Mouse (Mus musculus): Measurements from ENCODE around the gene Ecpas. TPM values are rescaled to one million over a fixed set of nuclear protein-coding genes. Genes with fewer than 3 reads are reported as not detected.

The Ecpas gene
- polyA plus RNA-seq, 1 experiment = 25.8 TPM

- WGBS = 94% methylated on average over 4 of the region's 4 CpGs
- Histone ChIP-seq H3K4me3 (ENCODE audit: low read depth, low read length) (no peak overlapping the region), H3K36me3 (ENCODE audit: control insufficient read depth, insufficient read depth, low read length) (peaks cover 1% of the 10 kb centered on the region; the same call in 1 of the 2 replicates), H3K27ac (ENCODE audit: insufficient read depth, low read depth, low read length) (no peak overlapping the region), H3K4me1 (ENCODE audit: control insufficient read depth, insufficient read depth, insufficient read length, low read length) (no peaks in the 10 kb centered on the region; the same call in 1 of the 2 replicates), H3K27me3 (ENCODE audit: control insufficient read depth, insufficient read depth, low read length) (no peaks in the 10 kb centered on the region)
- TF ChIP-seq POLR2A (IDR thresholded peaks at IDR 0.05; ENCODE audit: low read depth, low read length) = no peak
- no peak for TF ChIP-seq CTCF (IDR thresholded peaks at IDR 0.05; ENCODE audit: extremely low read depth, insufficient read length, insufficient replicate concordance, low read depth, low read length)
These were observed 22.3 kb downstream of the Ecpas start for GRCm38 (mm10) chr4:58890035-58890782.

- 29% methylated on average over 1 of the region's 1 CpGs for WGBS
These were observed 24.0 kb downstream of the Ecpas start for GRCm38 (mm10) chr4:58888568-58888967.

GRCm38 (mm10) chr4:58887626-58888025 is 24.9 kb downstream of the Ecpas start:
- Histone ChIP-seq H3K27ac (ENCODE audit: insufficient read depth, low read depth, low read length) (no peak overlapping the region), H3K4me1 (ENCODE audit: control insufficient read depth, insufficient read depth, insufficient read length, low read length) (no peaks in the 10 kb centered on the region; the same call in 1 of the 2 replicates), H3K4me3 (ENCODE audit: low read depth, low read length) (no peak overlapping the region), H3K27me3 (ENCODE audit: control insufficient read depth, insufficient read depth, low read length) (no peaks in the 10 kb centered on the region), H3K36me3 (ENCODE audit: control insufficient read depth, insufficient read depth, low read length) (peaks cover 1% of the 10 kb centered on the region; the same call in 1 of the 2 replicates)
- WGBS = 73% methylated on average over 3 of the region's 3 CpGs
- no peak for TF ChIP-seq POLR2A (IDR thresholded peaks at IDR 0.05; ENCODE audit: low read depth, low read length)
- no peak for TF ChIP-seq CTCF (IDR thresholded peaks at IDR 0.05; ENCODE audit: extremely low read depth, insufficient read length, insufficient replicate concordance, low read depth, low read length)

More at GRCm38 (mm10) chr4:58888568-58888967, 24.0 kb downstream of the Ecpas start:
- Histone ChIP-seq H3K36me3 (ENCODE audit: control insufficient read depth, insufficient read depth, low read length) (peaks cover 1% of the 10 kb centered on the region; the same call in 1 of the 2 replicates), H3K4me3 (ENCODE audit: low read depth, low read length) (no peak overlapping the region), H3K4me1 (ENCODE audit: control insufficient read depth, insufficient read depth, insufficient read length, low read length) (no peaks in the 10 kb centered on the region; the same call in 1 of the 2 replicates), H3K27me3 (ENCODE audit: control insufficient read depth, insufficient read depth, low read length) (no peaks in the 10 kb centered on the region), H3K27ac (ENCODE audit: insufficient read depth, low read depth, low read length) (peak overlapping the region; percentile 17; the same call in 1 of the 2 replicates)
- TF ChIP-seq CTCF (IDR thresholded peaks at IDR 0.05; ENCODE audit: extremely low read depth, insufficient read length, insufficient replicate concordance, low read depth, low read length) = no peak
- no peak for TF ChIP-seq POLR2A (IDR thresholded peaks at IDR 0.05; ENCODE audit: low read depth, low read length)

GRCm38 (mm10) chr4:58886778-58887177 is 25.8 kb downstream of the Ecpas start:
- no peak overlapping the region for H3K4me3 ChIP-seq (ENCODE audit: low read depth, low read length)
- no peaks in the 10 kb centered on the region; the same call in 1 of the 2 replicates for H3K4me1 ChIP-seq (ENCODE audit: control insufficient read depth, insufficient read depth, insufficient read length, low read length)
- peaks cover 2% of the 10 kb centered on the region; the same call in 1 of the 2 replicates for H3K36me3 ChIP-seq (ENCODE audit: control insufficient read depth, insufficient read depth, low read length)
- H3K27me3 ChIP-seq (ENCODE audit: control insufficient read depth, insufficient read depth, low read length) = no peaks in the 10 kb centered on the region
- TF ChIP-seq POLR2A (IDR thresholded peaks at IDR 0.05; ENCODE audit: low read depth, low read length) (no peak), CTCF (IDR thresholded peaks at IDR 0.05; ENCODE audit: extremely low read depth, insufficient read length, insufficient replicate concordance, low read depth, low read length) (no peak)
- H3K27ac ChIP-seq (ENCODE audit: insufficient read depth, low read depth, low read length) = no peak overlapping the region
- 78% methylated on average over 3 of the region's 3 CpGs for WGBS

GRCm38 (mm10) chr4:58885341-58885740 is 27.2 kb downstream of the Ecpas start:
- TF ChIP-seq POLR2A (IDR thresholded peaks at IDR 0.05; ENCODE audit: low read depth, low read length) = no peak
- no peak for TF ChIP-seq CTCF (IDR thresholded peaks at IDR 0.05; ENCODE audit: extremely low read depth, insufficient read length, insufficient replicate concordance, low read depth, low read length)
- peaks cover 4% of the 10 kb centered on the region; the same call in 1 of the 2 replicates for H3K36me3 ChIP-seq (ENCODE audit: control insufficient read depth, insufficient read depth, low read length)
- no peaks in the 10 kb centered on the region; the same call in 1 of the 2 replicates for H3K4me1 ChIP-seq (ENCODE audit: control insufficient read depth, insufficient read depth, insufficient read length, low read length)
- no peak overlapping the region for H3K4me3 ChIP-seq (ENCODE audit: low read depth, low read length)
- no peak overlapping the region for H3K27ac ChIP-seq (ENCODE audit: insufficient read depth, low read depth, low read length)
- H3K27me3 ChIP-seq (ENCODE audit: control insufficient read depth, insufficient read depth, low read length) = no peaks in the 10 kb centered on the region
- 67% methylated on average over 5 of the region's 5 CpGs for WGBS

GRCm38 (mm10) chr4:58883841-58884240 is 28.7 kb downstream of the Ecpas start:
- Histone ChIP-seq H3K4me3 (ENCODE audit: low read depth, low read length) (no peak overlapping the region), H3K27me3 (ENCODE audit: control insufficient read depth, insufficient read depth, low read length) (no peaks in the 10 kb centered on the region), H3K36me3 (ENCODE audit: control insufficient read depth, insufficient read depth, low read length) (peaks cover 5% of the 10 kb centered on the region), H3K4me1 (ENCODE audit: control insufficient read depth, insufficient read depth, insufficient read length, low read length) (no peaks in the 10 kb centered on the region; the same call in 1 of the 2 replicates), H3K27ac (ENCODE audit: insufficient read depth, low read depth, low read length) (no peak overlapping the region)
- 72% methylated on average over 2 of the region's 2 CpGs for whole genome bisulfite sequencing
- TF ChIP-seq CTCF (IDR thresholded peaks at IDR 0.05; ENCODE audit: extremely low read depth, insufficient read length, insufficient replicate concordance, low read depth, low read length) (no peak), POLR2A (IDR thresholded peaks at IDR 0.05; ENCODE audit: low read depth, low read length) (no peak)

- peaks cover 39% of the 10 kb centered on the region for H3K36me3 ChIP-seq (ENCODE audit: control insufficient read depth, insufficient read depth, low read length)
- no peaks in the 10 kb centered on the region for H3K27me3 ChIP-seq (ENCODE audit: control insufficient read depth, insufficient read depth, low read length)
- no peak overlapping the region for H3K4me3 ChIP-seq (ENCODE audit: low read depth, low read length)
- 89% methylated on average over 4 of the region's 4 CpGs for WGBS
- TF ChIP-seq POLR2A (IDR thresholded peaks at IDR 0.05; ENCODE audit: low read depth, low read length) (no peak), CTCF (IDR thresholded peaks at IDR 0.05; ENCODE audit: extremely low read depth, insufficient read length, insufficient replicate concordance, low read depth, low read length) (no peak)
- no peak overlapping the region for H3K27ac ChIP-seq (ENCODE audit: insufficient read depth, low read depth, low read length)
- H3K4me1 ChIP-seq (ENCODE audit: control insufficient read depth, insufficient read depth, insufficient read length, low read length) = no peaks in the 10 kb centered on the region
These were observed 38.2 kb downstream of the Ecpas start for GRCm38 (mm10) chr4:58874373-58874772.

All from small intestine, adult 2 months (tissue).